Mouse (Mus musculus): Measurements from ENCODE around the gene Sh2b1.
A peak's percentile ranks its signal among the peaks of the same experiment; 100 is the strongest.

Sh2b1 gene

GRCm38 (mm10) chr7:126453861-126454260, 21.4 kb downstream of the Sh2b1 start:
- no peak for DNase-seq

- no peak for DNase-seq
Measured at GRCm38 (mm10) chr7:126452244-126452643, 23.0 kb downstream of the Sh2b1 start.

- no peak for DNase-seq
Measured at GRCm38 (mm10) chr7:126450641-126451040, 24.6 kb downstream of the Sh2b1 start.

GRCm38 (mm10) chr7:126449991-126450390, 25.2 kb downstream of the Sh2b1 start:
- DNase-seq = no peak

- DNase-seq = no peak
Measured at GRCm38 (mm10) chr7:126448481-126448880, 26.7 kb downstream of the Sh2b1 start.

GRCm38 (mm10) chr7:126446217-126446616, 29.0 kb downstream of the Sh2b1 start:
- DNase-seq = no peak

GRCm38 (mm10) chr7:126445104-126445815, 30.0 kb downstream of the Sh2b1 start:
- no peak for DNase-seq

- DNase-seq = no peak
Measured at GRCm38 (mm10) chr7:126444536-126444935, 30.7 kb downstream of the Sh2b1 start.

GRCm38 (mm10) chr7:126443997-126444396, 31.2 kb downstream of the Sh2b1 start:
- no peak for DNase-seq

- no peak for DNase-seq
Measured at GRCm38 (mm10) chr7:126440134-126440533, 35.1 kb downstream of the Sh2b1 start.

GRCm38 (mm10) chr7:126436851-126437250, 38.4 kb downstream of the Sh2b1 start:
- DNase-seq = peak; percentile 46 to 70

GRCm38 (mm10) chr7:126435801-126436200, 39.4 kb downstream of the Sh2b1 start:
- DNase-seq = no peak

GRCm38 (mm10) chr7:126434726-126435125, 40.5 kb downstream of the Sh2b1 start:
- no peak for DNase-seq

GRCm38 (mm10) chr7:126430167-126430566, 45.1 kb downstream of the Sh2b1 start:
- no peak for DNase-seq

GRCm38 (mm10) chr7:126429503-126429898, 45.7 kb downstream of the Sh2b1 start:
- no peak for DNase-seq

GRCm38 (mm10) chr7:126428631-126429502, 46.4 kb downstream of the Sh2b1 start, which contains the start of gene Rabep2:
Gene Rabep2, plus strand, starts transcription at chr7:126428759.
- peak; percentile 95 to 99 for DNase-seq

GRCm38 (mm10) chr7:126428154-126428553, 47.1 kb downstream of the Sh2b1 start:
- DNase-seq = peak in 1 of 2 experiments; percentile 7

- no peak for DNase-seq
Measured at GRCm38 (mm10) chr7:126427323-126427860, 47.8 kb downstream of the Sh2b1 start.

GRCm38 (mm10) chr7:126424161-126424560, 51.1 kb downstream of the Sh2b1 start:
- no peak for DNase-seq

- no peak for DNase-seq
Measured at GRCm38 (mm10) chr7:126421756-126422155, 53.5 kb downstream of the Sh2b1 start.

GRCm38 (mm10) chr7:126418496-126418895, 56.7 kb downstream of the Sh2b1 start:
- DNase-seq = no peak

GRCm38 (mm10) chr7:126417606-126418005, 57.6 kb downstream of the Sh2b1 start:
- no peak for DNase-seq

- DNase-seq = no peak
Measured at GRCm38 (mm10) chr7:126417045-126417444, 58.2 kb downstream of the Sh2b1 start.
